Mouse (Mus musculus): Measurements from ENCODE around the gene Cep104. TPM values are rescaled to one million over a fixed set of nuclear protein-coding genes. Genes with fewer than 3 reads are reported as not detected.

The Cep104 gene
- polyA plus RNA-seq, 1 experiment from 2014 or later = 21.0 TPM

DNA sequence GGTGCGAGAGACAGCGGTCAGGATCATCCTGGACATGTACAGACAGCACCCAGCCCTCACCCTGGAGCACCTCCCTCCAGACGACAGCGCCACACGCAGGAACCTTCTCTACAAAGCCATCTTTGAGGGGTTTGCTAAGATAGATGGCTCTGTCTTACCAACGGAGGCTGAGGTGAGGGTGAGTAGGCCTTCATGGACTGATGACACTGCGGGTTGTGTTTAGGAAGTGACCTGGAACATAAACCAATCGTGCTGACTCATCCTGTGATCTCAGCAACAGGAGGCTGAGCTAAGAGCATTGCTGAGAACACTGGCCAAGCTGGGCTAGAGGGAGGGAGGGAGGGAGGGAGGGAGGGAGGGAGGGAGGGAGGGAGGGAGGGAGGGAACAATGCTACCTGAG is 18.5 kb downstream of the Cep104 start:
- H3K9ac ChIP-seq (replicated peaks) = no peak overlapping the region
- H3K4me3 ChIP-seq (replicated peaks) = no peak overlapping the region
- H3K9me3 ChIP-seq = no peaks in the 10 kb centered on the region
- no peak overlapping the region for H3K27ac ChIP-seq
- ATAC-seq (ENCODE audit: insufficient number of reproducible peaks, insufficient read depth, low FRiP score, low TSS enrichment, low read depth) = no peak
- peaks cover 100% of the 10 kb centered on the region for H3K36me3 ChIP-seq
- no peaks in the 10 kb centered on the region for H3K27me3 ChIP-seq
- no peaks in the 10 kb centered on the region for H3K4me1 ChIP-seq (replicated peaks)
- no peak overlapping the region for H3K4me2 ChIP-seq
- WGBS = 90% methylated on average over 8 of the region's 8 CpGs

DNA sequence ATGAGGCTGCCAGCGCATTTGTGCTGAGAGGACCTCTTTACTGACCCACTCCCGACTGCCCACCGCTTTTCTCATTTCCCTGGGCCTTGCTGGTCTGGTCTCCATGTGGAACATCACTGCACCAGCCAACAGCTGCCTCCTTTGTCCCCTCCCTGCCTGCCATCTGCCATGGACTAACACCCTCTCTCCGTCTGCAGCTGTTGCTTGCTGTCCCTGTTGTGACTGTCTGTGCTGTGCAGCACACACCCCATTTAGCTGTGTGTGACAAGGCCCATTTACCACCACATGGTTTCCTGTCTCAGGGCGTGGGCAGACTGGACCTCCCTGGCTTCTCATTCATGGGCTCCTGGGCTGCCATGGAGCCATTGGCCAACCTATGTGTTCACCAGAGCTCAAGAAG is 30.5 kb downstream of the Cep104 start:
- H3K4me2 ChIP-seq = no peak overlapping the region
- H3K27ac ChIP-seq = no peak overlapping the region
- ATAC-seq (ENCODE audit: insufficient number of reproducible peaks, insufficient read depth, low FRiP score, low TSS enrichment, low read depth) = no peak
- H3K9me3 ChIP-seq = no peaks in the 10 kb centered on the region
- H3K27me3 ChIP-seq = no peaks in the 10 kb centered on the region
- WGBS = 89% methylated on average over 5 of the region's 5 CpGs
- H3K4me3 ChIP-seq (replicated peaks) = no peak overlapping the region
- H3K4me1 ChIP-seq (replicated peaks) = no peaks in the 10 kb centered on the region
- no peak overlapping the region for H3K9ac ChIP-seq (replicated peaks)
- H3K36me3 ChIP-seq = peaks cover 58% of the 10 kb centered on the region

DNA sequence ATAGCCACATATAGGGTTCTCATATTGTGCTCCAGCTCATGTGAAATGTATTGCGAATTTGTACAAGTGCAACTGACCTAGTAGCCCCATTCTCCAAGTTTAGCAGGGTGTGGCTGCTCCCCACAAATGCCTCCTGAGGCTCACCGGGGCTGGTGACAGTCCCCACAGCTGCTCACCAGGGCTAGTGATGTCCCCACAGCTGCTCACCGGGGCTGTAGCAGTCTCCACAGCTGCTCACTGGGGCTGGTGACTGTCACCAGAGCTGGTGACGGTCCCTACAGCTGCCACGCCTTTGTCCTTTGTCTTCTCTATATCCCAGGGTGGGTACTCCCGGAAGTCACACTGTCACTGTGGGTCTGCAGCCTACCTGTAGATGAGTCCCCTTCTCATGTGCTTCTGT is 31.3 kb downstream of the Cep104 start:
- Histone ChIP-seq H3K4me1 (replicated peaks) (peaks cover 5% of the 10 kb centered on the region; the same call in 1 of the 2 replicates), H3K4me3 (replicated peaks) (no peak overlapping the region), H3K36me3 (peaks cover 58% of the 10 kb centered on the region), H3K9ac (replicated peaks) (no peak overlapping the region), H3K4me2 (no peak overlapping the region), H3K27me3 (no peaks in the 10 kb centered on the region), H3K9me3 (no peaks in the 10 kb centered on the region), H3K27ac (no peak overlapping the region)
- no peak for ATAC-seq (ENCODE audit: insufficient number of reproducible peaks, insufficient read depth, low FRiP score, low TSS enrichment, low read depth)
- 91% methylated on average over 6 of the region's 6 CpGs for WGBS

DNA sequence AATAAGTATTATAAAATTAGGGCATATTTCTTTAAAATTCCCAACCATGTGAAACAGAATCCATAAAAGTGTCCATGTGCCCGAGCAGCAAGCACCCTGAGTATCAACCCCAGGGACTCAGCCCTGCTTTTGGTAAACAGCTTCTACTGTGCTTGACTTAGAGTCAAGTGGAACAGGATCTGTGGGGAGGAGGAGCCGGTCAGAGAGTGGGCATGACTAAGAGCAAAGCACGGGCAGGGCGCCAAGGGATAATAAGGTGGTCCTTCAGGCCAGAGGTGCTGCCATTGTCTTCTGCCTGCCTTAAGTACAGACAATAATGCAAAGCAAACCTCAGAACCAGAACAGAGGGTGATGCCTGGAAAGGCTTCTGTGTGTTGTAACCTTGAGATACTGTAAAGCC is 32.8 kb downstream of the Cep104 start:
- H3K4me2 ChIP-seq = no peak overlapping the region
- no peaks in the 10 kb centered on the region for H3K9me3 ChIP-seq
- peaks cover 47% of the 10 kb centered on the region for H3K36me3 ChIP-seq
- no peak overlapping the region for H3K9ac ChIP-seq (replicated peaks)
- no peak overlapping the region for H3K27ac ChIP-seq
- no peaks in the 10 kb centered on the region for H3K27me3 ChIP-seq
- WGBS = 78% methylated on average over 4 of the region's 4 CpGs
- H3K4me3 ChIP-seq (replicated peaks) = no peak overlapping the region
- peaks cover 11% of the 10 kb centered on the region for H3K4me1 ChIP-seq (replicated peaks)
- ATAC-seq (ENCODE audit: insufficient number of reproducible peaks, insufficient read depth, low FRiP score, low TSS enrichment, low read depth) = no peak

DNA sequence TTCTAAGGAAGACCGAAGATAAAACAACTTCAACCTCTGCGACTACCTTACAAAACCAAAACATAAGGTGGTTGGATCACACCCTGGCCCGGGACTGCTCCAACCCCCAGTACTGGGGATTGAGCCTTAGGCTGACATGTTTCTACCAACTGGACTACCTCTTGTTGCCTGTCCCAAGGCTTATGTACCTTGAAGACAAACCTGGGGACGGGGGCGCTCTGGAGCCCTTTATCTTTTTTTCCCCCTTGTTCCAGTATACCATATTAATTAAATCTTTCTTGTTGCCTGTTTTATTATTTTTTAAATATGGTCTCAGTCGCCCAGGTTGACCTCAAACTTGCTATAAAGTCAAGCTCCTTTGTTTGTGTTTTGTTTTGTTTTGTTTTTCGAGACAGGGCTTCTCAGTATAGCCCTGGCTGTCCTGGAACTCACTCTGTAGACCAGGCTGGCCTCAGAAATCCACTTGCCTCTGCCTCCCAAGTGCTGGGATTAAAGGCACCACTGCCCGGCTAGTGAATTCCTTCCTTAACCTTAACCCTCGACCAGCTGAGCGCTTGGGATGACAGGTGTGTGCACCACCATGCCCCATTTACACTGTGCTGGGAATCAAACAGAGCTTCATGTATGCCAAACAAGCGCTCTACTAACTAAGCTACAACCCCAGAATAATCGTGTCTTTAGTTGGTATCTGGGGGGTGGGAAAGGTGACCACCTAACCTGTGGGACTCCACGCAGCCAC is 36.1 kb downstream of the Cep104 start:
- peak; percentile 56 for ATAC-seq (ENCODE audit: insufficient number of reproducible peaks, insufficient read depth, low FRiP score, low TSS enrichment, low read depth)
- peak overlapping the region; percentile 99 for H3K4me2 ChIP-seq
- H3K9me3 ChIP-seq = no peaks in the 10 kb centered on the region
- peak overlapping the region; percentile 72 for H3K27ac ChIP-seq
- H3K9ac ChIP-seq (replicated peaks) = peak overlapping the region; percentile 97
- WGBS = 29% methylated on average over 13 of the region's 13 CpGs
- peak overlapping the region; percentile 100 for H3K4me3 ChIP-seq (replicated peaks)
- H3K36me3 ChIP-seq = peaks cover 40% of the 10 kb centered on the region
- peaks cover 24% of the 10 kb centered on the region for H3K4me1 ChIP-seq (replicated peaks)
- H3K27me3 ChIP-seq = no peaks in the 10 kb centered on the region

DNA sequence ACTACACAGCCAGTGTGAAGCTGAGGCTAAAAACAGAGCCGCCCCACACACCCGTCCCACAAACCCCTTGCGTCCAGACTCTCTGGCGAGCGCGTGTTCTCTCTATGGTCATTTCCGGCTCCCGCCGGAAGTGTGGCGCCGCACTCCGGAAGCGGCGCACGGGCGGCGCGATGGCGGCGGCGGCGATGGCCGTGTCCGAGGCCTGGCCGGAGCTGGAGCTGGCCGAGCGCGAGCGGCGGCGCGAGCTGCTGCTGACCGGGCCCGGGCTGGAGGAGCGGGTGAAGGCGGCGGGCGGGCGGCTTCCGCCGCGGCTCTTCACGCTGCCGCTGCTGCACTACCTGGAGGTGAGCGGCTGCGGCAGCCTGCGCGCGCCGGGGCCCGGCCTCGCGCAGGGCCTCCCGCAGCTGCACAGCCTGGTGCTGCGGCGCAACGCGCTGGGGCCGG is 36.7 kb downstream of the Cep104 start, which contains the start of gene Lrrc47:
Lrrc47 (plus strand) TSS at position 86 of the 444 bp plus-strand sequence.
- H3K4me3 ChIP-seq (replicated peaks) = peak within 1 kb of the TSS; percentile 100
- peak within 1 kb of the TSS; percentile 99 for H3K4me2 ChIP-seq
- peaks cover 40% of the 10 kb centered on the region for H3K36me3 ChIP-seq
- WGBS = under 1% methylated on average over 54 of the region's 59 CpGs
- no peaks in the 10 kb centered on the region for H3K9me3 ChIP-seq
- no peaks in the 10 kb centered on the region for H3K27me3 ChIP-seq
- peak within 1 kb of the TSS; percentile 72 for H3K27ac ChIP-seq
- peak; percentile 91 for ATAC-seq (ENCODE audit: insufficient number of reproducible peaks, insufficient read depth, low FRiP score, low TSS enrichment, low read depth)
- H3K9ac ChIP-seq (replicated peaks) = peak within 1 kb of the TSS; percentile 97
- peaks cover 24% of the 10 kb centered on the region for H3K4me1 ChIP-seq (replicated peaks)

DNA sequence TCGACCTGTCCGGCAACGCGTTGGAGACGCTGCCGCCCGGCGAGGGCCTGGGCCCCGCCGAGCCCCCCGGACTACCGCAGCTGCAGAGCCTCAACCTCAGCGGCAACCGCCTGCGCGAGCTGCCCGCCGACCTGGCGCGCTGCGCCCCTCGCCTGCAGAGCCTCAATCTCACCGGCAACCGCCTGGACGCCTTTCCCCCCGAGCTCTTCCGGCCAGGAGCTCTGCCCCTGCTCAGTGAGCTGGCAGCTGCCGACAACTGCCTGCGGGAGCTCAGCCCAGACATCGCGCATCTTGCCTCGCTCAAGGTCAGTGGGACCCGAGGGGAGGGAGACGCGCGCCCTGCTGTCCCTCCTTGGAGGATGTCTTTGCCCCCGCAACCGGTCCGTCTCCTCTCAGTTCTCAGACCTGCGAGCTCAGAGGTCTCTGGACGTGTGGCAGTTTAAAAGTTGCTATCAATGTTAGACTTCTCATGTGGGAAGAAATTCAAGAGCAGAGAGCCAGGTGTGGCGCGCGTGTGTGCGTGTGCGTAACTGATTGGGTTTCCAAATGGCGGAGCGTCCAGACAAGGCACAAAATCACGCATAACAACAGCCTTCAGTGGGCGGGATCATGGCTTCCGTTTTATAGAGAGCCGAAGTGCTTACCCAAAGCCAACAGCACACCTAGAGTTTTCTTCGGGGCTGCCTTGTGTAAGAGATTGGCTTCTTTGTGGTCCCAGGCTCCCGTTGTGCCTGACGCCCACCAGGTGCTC is 37.3 kb downstream of the Cep104 start:
- H3K4me1 ChIP-seq (replicated peaks) = peaks cover 24% of the 10 kb centered on the region
- peaks cover 40% of the 10 kb centered on the region for H3K36me3 ChIP-seq
- WGBS = 2% methylated on average over 55 of the region's 55 CpGs
- no peaks in the 10 kb centered on the region for H3K27me3 ChIP-seq
- peak overlapping the region; percentile 97 for H3K9ac ChIP-seq (replicated peaks)
- ATAC-seq (ENCODE audit: insufficient number of reproducible peaks, insufficient read depth, low FRiP score, low TSS enrichment, low read depth) = no peak
- H3K4me3 ChIP-seq (replicated peaks) = peak overlapping the region; percentile 100
- peak overlapping the region; percentile 99 for H3K4me2 ChIP-seq
- H3K9me3 ChIP-seq = no peaks in the 10 kb centered on the region
- H3K27ac ChIP-seq = peak overlapping the region; percentile 72

DNA sequence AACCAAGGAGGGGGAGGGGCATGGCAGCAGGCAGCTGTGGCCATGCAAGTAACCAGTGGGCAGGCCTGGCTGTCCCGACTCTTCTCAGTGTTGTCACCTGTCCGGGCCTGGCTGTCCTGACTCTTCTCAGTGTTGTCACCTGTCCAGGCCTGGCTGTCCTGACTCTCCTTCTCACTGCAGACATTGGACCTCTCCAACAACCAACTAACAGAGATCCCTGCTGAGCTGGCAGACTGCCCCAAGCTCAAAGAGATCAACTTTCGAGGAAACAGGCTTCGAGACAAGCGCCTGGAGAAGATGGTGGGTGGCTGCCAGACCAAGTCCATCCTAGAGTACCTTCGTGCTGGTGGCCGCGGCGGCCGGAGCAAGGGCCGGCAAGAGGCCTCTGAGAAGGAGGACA is 40.5 kb downstream of the Cep104 start:
- Histone ChIP-seq H3K27me3 (no peaks in the 10 kb centered on the region), H3K27ac (no peak overlapping the region), H3K4me2 (no peak overlapping the region), H3K4me1 (replicated peaks) (peaks cover 24% of the 10 kb centered on the region), H3K9me3 (no peaks in the 10 kb centered on the region), H3K4me3 (replicated peaks) (no peak overlapping the region), H3K9ac (replicated peaks) (no peak overlapping the region), H3K36me3 (peaks cover 70% of the 10 kb centered on the region)
- WGBS = 91% methylated on average over 11 of the region's 11 CpGs
- ATAC-seq (ENCODE audit: insufficient number of reproducible peaks, insufficient read depth, low FRiP score, low TSS enrichment, low read depth) = no peak

DNA sequence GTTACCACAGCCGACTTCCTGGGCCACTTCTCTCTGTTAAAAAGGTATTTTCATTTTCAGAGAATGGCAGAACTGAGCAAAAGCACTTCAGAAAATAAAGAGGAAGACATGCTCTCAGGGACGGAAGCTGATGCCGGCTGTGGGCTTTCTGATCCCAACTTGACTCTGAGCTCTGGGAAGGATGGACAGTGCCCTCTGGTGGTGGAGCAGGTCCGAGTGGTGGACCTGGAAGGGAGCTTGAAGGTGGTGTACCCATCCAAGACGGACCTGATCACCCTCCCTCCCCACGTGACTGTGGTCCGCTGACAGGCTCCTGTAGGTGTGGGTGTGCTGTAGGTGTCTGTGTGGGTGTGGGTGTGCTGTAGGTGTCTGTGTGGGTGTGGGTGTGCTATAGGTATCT is 44.6 kb downstream of the Cep104 start:
- H3K36me3 ChIP-seq = peaks cover 80% of the 10 kb centered on the region
- no peak overlapping the region for H3K27ac ChIP-seq
- H3K9me3 ChIP-seq = no peaks in the 10 kb centered on the region
- no peak overlapping the region for H3K9ac ChIP-seq (replicated peaks)
- 81% methylated on average over 7 of the region's 7 CpGs for WGBS
- H3K27me3 ChIP-seq = peaks cover 18% of the 10 kb centered on the region
- H3K4me3 ChIP-seq (replicated peaks) = no peak overlapping the region
- H3K4me2 ChIP-seq = no peak overlapping the region
- ATAC-seq (ENCODE audit: insufficient number of reproducible peaks, insufficient read depth, low FRiP score, low TSS enrichment, low read depth) = no peak
- H3K4me1 ChIP-seq (replicated peaks) = no peaks in the 10 kb centered on the region

DNA sequence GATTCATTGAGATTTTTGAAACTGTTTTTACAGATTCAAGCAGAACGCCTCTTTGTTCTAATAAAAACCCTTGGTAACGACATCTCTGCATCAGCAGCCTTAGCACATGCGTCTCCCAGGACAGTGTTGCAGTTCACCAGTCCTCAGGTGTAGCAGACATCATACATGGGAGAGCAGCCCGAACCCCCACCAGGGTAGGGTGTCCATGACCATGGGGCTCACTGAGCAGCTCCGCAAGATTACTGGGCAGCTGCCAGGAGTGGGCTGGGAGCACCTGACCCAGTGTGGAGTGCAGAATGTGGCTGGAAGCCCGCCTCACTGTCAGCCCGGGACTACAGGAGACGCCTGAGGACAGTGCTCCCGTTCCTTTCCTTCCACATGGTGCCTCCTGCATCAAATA is 46.4 kb downstream of the Cep104 start:
- ATAC-seq (ENCODE audit: insufficient number of reproducible peaks, insufficient read depth, low FRiP score, low TSS enrichment, low read depth) = no peak
- H3K4me1 ChIP-seq (replicated peaks) = peaks cover 10% of the 10 kb centered on the region
- H3K27me3 ChIP-seq = peaks cover 37% of the 10 kb centered on the region
- WGBS = 90% methylated on average over 9 of the region's 9 CpGs
- no peak overlapping the region for H3K9ac ChIP-seq (replicated peaks)
- H3K27ac ChIP-seq = no peak overlapping the region
- no peak overlapping the region for H3K4me3 ChIP-seq (replicated peaks)
- H3K36me3 ChIP-seq = peaks cover 61% of the 10 kb centered on the region
- H3K4me2 ChIP-seq = no peak overlapping the region
- no peaks in the 10 kb centered on the region for H3K9me3 ChIP-seq

DNA sequence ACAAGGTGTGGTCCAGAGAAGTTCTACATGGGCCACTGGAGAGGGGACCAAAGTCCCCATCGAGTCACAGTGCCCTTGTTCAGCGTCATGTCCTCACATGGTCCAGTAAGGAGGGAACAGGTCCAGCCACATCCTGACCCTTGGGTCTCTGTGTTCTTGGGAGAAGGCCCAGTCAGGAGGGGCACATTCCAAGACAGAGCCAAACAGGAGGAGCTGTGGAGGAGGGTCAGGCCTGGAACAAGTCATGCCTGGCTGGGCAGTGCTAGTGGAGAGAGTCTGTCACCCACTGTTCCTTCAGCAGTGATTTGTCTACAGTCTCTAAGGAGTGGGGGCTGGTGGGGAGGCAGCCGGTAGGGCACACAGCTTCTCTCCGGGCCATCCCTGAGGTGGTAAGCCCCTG is 47.4 kb downstream of the Cep104 start:
- 73% methylated on average over 4 of the region's 4 CpGs for WGBS
- H3K27me3 ChIP-seq = peaks cover 47% of the 10 kb centered on the region
- no peak for ATAC-seq (ENCODE audit: insufficient number of reproducible peaks, insufficient read depth, low FRiP score, low TSS enrichment, low read depth)
- H3K4me1 ChIP-seq (replicated peaks) = peaks cover 10% of the 10 kb centered on the region
- no peak overlapping the region for H3K4me2 ChIP-seq
- no peaks in the 10 kb centered on the region for H3K9me3 ChIP-seq
- H3K36me3 ChIP-seq = peaks cover 51% of the 10 kb centered on the region
- no peak overlapping the region for H3K4me3 ChIP-seq (replicated peaks)
- H3K27ac ChIP-seq = no peak overlapping the region
- no peak overlapping the region for H3K9ac ChIP-seq (replicated peaks)

Data from limb, embryonic 12.5 days (tissue).